Mouse (Mus musculus) layer of hippocampus, adult 2 months (tissue): Measurements from ENCODE around the gene Pam16. TPM values are rescaled to one million over a fixed set of nuclear protein-coding genes. Genes with fewer than 3 reads are reported as not detected.

Experiments
- DNase-seq, 2 experiments: peaks; one replicate each; pipeline ENCODE4 v3.0.0; 2022; ENCODE audit warnings: low spot score in 2 of 2
- H3K27ac ChIP-seq: fragments of 200-600 bp; 2 replicates; pipeline ENCODE4 v1.8.1; 2022
- H3K4me3 ChIP-seq: fragments of 200-600 bp; 2 replicates; pipeline ENCODE4 v1.8.1; 2022; ENCODE audit warnings: mild to moderate bottlenecking
- CTCF ChIP-seq: fragments of 200-600 bp; conservative IDR thresholded peaks from 2 replicates; pipeline ENCODE4 v1.8.1; 2022; ENCODE audit warnings: antibody characterized with exemption, mild to moderate bottlenecking, moderate library complexity
- long read RNA-seq, 2 experiments: library from polyadenylated mRNA; stranded (forward); transcript quantifications; one replicate each; pipeline ENCODE4 v2.0.0; 2021; ENCODE audit warnings: borderline mapping rate in 2 of 2
- total RNA-seq, 2 experiments: library from RNA; stranded (reverse); gene quantifications; 2 replicates each; pipeline ENCODE4 v1.2.3; 2021

Pam16 gene
- 10 to 100 TPM; 72.3 to 75.2 TPM for total RNA-seq
- long read RNA-seq, experiment 1, transcript Pam16-201 (5 exons, 596 nt) = major isoform, 45 of 52 reads
- long read RNA-seq, experiment 1, partial matches to known transcripts = 1 of 52 reads
- long read RNA-seq, experiment 1, other reads (novel, unspliced or antisense) = 5 of 52 reads
- long read RNA-seq, experiment 2, transcript Pam16-201 (5 exons, 596 nt) = major isoform, 44 of 46 reads
- long read RNA-seq, experiment 2, partial matches to known transcripts = 0 of 46 reads
- long read RNA-seq, experiment 2, other reads (novel, unspliced or antisense) = 2 of 46 reads

DNA sequence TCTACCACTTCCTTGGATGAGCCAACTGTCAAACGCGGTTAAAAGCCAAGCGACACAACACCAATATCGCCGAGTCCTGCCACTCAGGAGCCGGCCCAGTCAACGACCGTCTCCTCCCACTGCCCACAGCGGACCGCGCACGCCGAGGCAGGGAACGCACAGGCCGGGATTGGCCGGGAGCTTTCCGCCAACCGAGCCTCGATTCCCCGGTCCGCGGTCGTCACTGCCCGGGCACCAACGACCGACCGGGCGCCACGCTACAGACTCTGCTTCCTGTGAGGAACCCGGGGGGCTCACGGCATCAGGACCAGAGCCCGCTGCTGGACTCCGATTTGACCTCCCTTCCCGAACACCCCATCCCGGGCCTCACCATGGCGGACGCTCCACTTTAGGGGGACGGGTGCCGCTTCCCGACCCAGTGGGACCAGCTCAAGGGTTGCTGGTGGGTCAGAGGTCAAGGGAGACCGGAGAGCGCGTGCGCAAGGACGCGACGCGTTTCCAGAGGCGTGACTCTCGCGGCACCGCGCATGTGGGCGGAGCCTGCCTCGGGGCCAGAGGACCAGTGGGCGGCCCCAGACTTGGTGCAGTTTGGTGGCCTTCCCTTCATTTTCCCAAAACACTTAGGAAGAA is at the start of gene Pam16:
TSS of gene Pam16 (minus strand) at position 508 of the 630 bp plus-strand sequence.
- no peak for TF ChIP-seq CTCF
- Histone ChIP-seq H3K4me3 (peak within 1 kb of the TSS; percentile 87), H3K27ac (peak within 1 kb of the TSS; percentile 92)
- peak; percentile 89 to 93 for DNase-seq

- no peak for DNase-seq
- Histone ChIP-seq H3K27ac (no peak overlapping the region), H3K4me3 (no peak overlapping the region)
- TF ChIP-seq CTCF = no peak
These were observed 49.3 kb upstream of the Pam16 start for GRCm38 (mm10) chr16:4674091-4674490.

DNA sequence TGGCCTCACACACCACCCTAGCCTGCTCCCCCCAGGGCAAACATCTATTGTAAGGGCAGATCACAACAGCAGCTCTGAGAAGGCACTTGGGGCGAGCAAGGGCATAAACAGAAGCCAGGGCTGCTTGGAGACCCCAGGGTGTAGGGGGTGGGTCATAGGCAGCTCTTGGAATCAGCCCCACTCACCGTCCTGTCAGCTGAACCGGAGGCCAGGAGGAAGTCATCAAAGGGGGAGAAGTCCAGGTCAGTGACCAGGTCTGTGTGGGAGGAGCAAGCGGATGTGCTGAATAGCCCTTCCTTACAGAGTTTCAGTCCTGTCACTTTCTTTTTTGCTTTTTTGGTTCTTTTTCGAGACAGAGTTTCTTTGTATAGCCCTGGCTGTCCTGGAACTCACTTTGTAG is 45.5 kb upstream of the Pam16 start:
- TF ChIP-seq CTCF = no peak
- no peak overlapping the region for H3K4me3 ChIP-seq
- H3K27ac ChIP-seq = no peak overlapping the region
- DNase-seq = no peak

DNA sequence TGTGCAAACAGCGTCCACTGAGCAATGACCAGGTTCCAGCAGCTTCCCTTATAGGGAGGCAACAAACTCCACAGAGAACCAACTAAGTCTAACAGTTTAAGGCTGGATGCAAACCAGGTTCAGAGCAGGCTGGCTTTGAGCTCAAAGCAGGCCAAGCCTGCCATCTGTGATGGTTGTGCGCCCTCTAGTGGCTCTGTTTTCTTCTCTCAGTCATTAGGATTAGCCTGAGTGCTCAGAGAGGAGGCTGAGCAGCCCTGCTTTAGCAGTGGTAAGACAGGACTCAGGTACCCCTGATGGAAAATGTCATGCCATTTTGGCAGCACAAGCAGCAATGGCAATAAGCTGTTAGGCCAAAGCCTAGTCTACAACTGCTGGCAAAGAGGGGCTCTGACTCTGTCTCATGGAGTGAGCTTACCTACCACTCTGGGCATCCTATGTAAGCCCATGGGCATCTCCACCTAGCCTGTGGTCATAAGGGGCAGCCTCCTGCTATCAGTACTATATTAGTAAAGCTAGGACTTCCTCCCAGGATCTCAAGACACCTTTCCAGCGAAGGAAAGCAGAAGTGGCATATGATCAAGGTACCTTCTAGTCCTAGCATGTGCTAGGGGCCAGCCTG is 42.5 kb upstream of the Pam16 start:
- peak; percentile 99 for TF ChIP-seq CTCF
- Histone ChIP-seq H3K4me3 (no peak overlapping the region), H3K27ac (no peak overlapping the region)
- DNase-seq = peak; percentile 86 to 95

GRCm38 (mm10) chr16:4665726-4666125 is 40.9 kb upstream of the Pam16 start:
- Histone ChIP-seq H3K27ac (no peak overlapping the region), H3K4me3 (no peak overlapping the region)
- DNase-seq = no peak
- TF ChIP-seq CTCF = no peak

GRCm38 (mm10) chr16:4663806-4664205 is 39.0 kb upstream of the Pam16 start:
- Histone ChIP-seq H3K27ac (no peak overlapping the region), H3K4me3 (no peak overlapping the region)
- DNase-seq = no peak
- TF ChIP-seq CTCF = no peak

- H3K27ac ChIP-seq = no peak overlapping the region
- H3K4me3 ChIP-seq = no peak overlapping the region
- no peak for DNase-seq
- no peak for TF ChIP-seq CTCF
These were observed 36.8 kb upstream of the Pam16 start for GRCm38 (mm10) chr16:4661605-4662004.

DNA sequence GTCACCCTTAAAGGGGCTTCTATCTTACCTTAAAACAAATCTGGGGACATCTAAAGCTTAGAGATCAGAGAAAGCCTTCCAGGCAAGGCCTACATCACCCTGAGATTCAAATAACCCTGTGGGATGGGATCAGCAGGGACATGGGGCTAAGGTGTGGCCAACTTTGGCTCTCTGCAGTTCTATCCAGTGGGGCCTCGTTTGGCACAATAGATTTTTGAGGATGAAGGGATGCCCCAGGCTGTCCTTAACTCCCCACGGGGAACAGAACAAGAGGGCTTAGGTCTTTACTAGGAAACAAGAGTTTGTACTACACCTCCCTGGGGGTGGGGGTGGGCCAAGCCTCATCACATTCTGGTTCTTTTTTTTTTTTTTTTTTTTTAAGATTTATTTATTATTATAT is 34.5 kb upstream of the Pam16 start:
- no peak for TF ChIP-seq CTCF
- H3K27ac ChIP-seq = peak overlapping the region; percentile 65
- DNase-seq = no peak

GRCm38 (mm10) chr16:4658781-4659245 is 34.0 kb upstream of the Pam16 start:
- H3K27ac ChIP-seq = peak overlapping the region; percentile 65
- no peak for TF ChIP-seq CTCF
- DNase-seq = no peak
- no peak overlapping the region for H3K4me3 ChIP-seq

More for the DNA sequence above, 34.5 kb upstream of the Pam16 start:
- H3K4me3 ChIP-seq = no peak overlapping the region

GRCm38 (mm10) chr16:4656571-4657081 is 31.8 kb upstream of the Pam16 start:
- TF ChIP-seq CTCF = no peak
- no peak for DNase-seq
- Histone ChIP-seq H3K27ac (peak overlapping the region; percentile 36; the same call in 1 of the 2 replicates), H3K4me3 (no peak overlapping the region)

DNA sequence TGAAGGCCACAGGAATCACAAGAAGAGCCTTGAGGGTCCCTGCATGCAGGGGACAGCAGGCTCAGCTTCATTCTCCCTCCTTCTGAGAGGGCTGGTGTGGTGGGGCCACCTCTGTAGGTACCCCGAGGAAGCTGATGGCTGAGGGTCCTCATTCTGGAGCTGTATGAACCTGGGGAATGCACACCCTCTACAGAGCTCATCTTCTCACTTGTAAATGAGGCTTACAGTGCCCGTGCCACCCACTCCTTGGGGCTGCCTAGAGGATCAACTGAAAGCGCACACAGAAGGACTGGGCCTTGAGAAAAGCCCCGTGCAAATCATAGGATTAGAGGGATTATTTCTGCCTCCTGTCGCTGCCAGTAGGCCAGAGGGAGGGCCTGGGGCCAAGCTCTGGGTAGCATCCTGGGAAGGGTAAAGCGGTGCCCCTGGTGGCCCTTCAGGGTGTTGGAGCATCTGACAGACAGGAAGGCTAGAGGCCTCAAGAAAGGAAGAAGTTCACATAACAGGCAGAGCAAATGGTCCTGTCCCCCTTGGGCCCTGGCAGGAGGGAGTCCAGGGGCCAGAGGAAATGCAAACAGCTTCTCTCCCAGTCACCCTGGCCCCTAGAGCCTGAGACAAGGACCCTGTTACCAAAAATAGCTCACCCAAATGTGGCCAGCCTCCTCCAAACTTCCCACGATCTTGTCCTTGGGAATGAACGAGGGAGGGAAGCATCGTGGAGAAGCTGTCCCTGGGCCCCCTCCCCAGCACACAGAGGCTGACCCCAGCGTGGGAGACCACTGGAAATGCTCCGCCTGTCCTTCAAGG is 31.2 kb upstream of the Pam16 start:
- no peak for TF ChIP-seq CTCF
- no peak for DNase-seq
- no peak overlapping the region for H3K4me3 ChIP-seq
- peak overlapping the region; percentile 61; the same call in 1 of the 2 replicates for H3K27ac ChIP-seq

GRCm38 (mm10) chr16:4655251-4655734 is 30.5 kb upstream of the Pam16 start:
- Histone ChIP-seq H3K4me3 (no peak overlapping the region), H3K27ac (peak overlapping the region; percentile 61; the same call in 1 of the 2 replicates)
- DNase-seq = no peak
- TF ChIP-seq CTCF = peak; percentile 64
